Mouse (Mus musculus) kidney, postnatal 0 days (tissue): Measurements from ENCODE around the gene Zfp202. TPM values are rescaled to one million over a fixed set of nuclear protein-coding genes. Genes with fewer than 3 reads are reported as not detected.

ENCODE experiments used
- ATAC-seq: fragments of 200-750 bp; cut with Nextera tagmentation; replicated peaks from 2 replicates; pipeline ENCODE4 v1.8.0; 2017; ENCODE audit warnings: low read depth, moderate number of reproducible peaks, moderate TSS enrichment, moderate library complexity; ENCODE audit not compliant: low FRiP score
- DNase-seq: peaks from one replicate; pipeline ENCODE4 v3.0.0-alpha.2; 2016; ENCODE audit warnings: low spot score
- H3K27ac ChIP-seq: fragments of 300-500 bp; sonication (generic); 2 replicates; pipeline ENCODE4 v1.5.1; 2014; ENCODE audit warnings: mild to moderate bottlenecking
- H3K27me3 ChIP-seq: fragments of 300-500 bp; sonication (generic); 2 replicates; pipeline ENCODE4 v1.6.1; 2014; ENCODE audit warnings: low read length, mixed read lengths; ENCODE audit not compliant: insufficient read depth
- H3K36me3 ChIP-seq: fragments of 300-500 bp; sonication (generic); 2 replicates; pipeline ENCODE4 v1.6.1; 2014; ENCODE audit warnings: low read length, mixed read lengths; ENCODE audit not compliant: insufficient read depth
- H3K4me1 ChIP-seq: fragments of 300-500 bp; sonication (generic); replicated peaks from 2 replicates; pipeline ENCODE4 v1.6.1; 2014; ENCODE audit warnings: antibody characterized with exemption, low read length, mixed read lengths; ENCODE audit not compliant: insufficient read depth
- H3K4me2 ChIP-seq: fragments of 300-500 bp; sonication (generic); 2 replicates; pipeline ENCODE4 v1.6.1; 2014; ENCODE audit warnings: mild to moderate bottlenecking, low read length, moderate library complexity, mixed read lengths
- H3K4me3 ChIP-seq: fragments of 300-500 bp; sonication (generic); replicated peaks from 2 replicates; pipeline ENCODE4 v1.5.1; 2014; ENCODE audit warnings: low read depth, low read length
- H3K9ac ChIP-seq: fragments of 300-500 bp; sonication (generic); 2 replicates; pipeline ENCODE4 v1.6.1; 2014; ENCODE audit warnings: low read depth, low read length
- H3K9me3 ChIP-seq: fragments of 300-500 bp; sonication (generic); replicated peaks from 2 replicates; pipeline ENCODE4 v1.6.1; 2016; ENCODE audit warnings: low read length, inconsistent platforms, mixed read lengths
- CTCF ChIP-seq: IDR thresholded peaks from 2 replicates; pipeline ENCODE4 v1.5.1; 2016; ENCODE audit warnings: antibody characterized with exemption, low read depth, mild to moderate bottlenecking, moderate library complexity
- WGBS: fragments of 180-500 bp; shearing (Covaris S2); extraction: QIAGEN DNeasy Blood & Tissue Kit; methylation state at CpG from one replicate; pipeline ENCODE4 v1.1.7; 2014; 5-methylcytosine and 5-hydroxymethylcytosine counted together
- polyA plus RNA-seq: library from polyadenylated mRNA; unstranded; fragments of >200 nt; fragmentation: Nextera tagmentation; extraction: Ambion mirVana; gene quantifications from 2 replicates; pipeline ENCODE4 v1.2.1, GENCODE M21; 2015

Zfp202 gene
- polyA plus RNA-seq, 1 experiment from 2014 or later: 4.3 TPM

DNA sequence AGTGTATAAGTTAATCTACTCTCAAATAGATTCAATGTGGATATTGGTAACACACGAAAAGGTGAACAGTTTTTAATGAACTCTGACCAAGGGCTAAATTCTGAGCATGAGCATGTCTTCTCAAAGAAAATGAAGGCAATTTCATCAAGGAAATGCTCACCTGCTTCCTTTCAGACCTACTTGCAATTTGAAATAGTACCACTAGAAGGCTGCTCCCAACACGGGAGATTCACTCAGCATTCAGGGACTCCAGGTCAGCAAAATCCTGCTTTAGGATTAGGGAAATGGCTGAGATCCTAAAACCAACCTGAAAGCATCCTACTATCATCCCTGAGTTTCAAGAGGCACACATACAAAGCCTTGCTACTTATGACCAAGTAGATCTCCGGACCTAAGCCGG is 32.2 kb downstream of the Zfp202 start:
- Histone ChIP-seq H3K27ac (no peak overlapping the region), H3K4me2 (no peak overlapping the region), H3K4me1 (no peaks in the 10 kb centered on the region), H3K36me3 (no peaks in the 10 kb centered on the region), H3K27me3 (no peaks in the 10 kb centered on the region), H3K9ac (no peak overlapping the region), H3K9me3 (no peaks in the 10 kb centered on the region), H3K4me3 (no peak overlapping the region)
- 73% methylated on average over 4 of the region's 4 CpGs for WGBS
- peak; percentile 36; the same call in 1 of the 2 replicates for TF ChIP-seq CTCF
- DNase-seq: no peak
- ATAC-seq: no peak

DNA sequence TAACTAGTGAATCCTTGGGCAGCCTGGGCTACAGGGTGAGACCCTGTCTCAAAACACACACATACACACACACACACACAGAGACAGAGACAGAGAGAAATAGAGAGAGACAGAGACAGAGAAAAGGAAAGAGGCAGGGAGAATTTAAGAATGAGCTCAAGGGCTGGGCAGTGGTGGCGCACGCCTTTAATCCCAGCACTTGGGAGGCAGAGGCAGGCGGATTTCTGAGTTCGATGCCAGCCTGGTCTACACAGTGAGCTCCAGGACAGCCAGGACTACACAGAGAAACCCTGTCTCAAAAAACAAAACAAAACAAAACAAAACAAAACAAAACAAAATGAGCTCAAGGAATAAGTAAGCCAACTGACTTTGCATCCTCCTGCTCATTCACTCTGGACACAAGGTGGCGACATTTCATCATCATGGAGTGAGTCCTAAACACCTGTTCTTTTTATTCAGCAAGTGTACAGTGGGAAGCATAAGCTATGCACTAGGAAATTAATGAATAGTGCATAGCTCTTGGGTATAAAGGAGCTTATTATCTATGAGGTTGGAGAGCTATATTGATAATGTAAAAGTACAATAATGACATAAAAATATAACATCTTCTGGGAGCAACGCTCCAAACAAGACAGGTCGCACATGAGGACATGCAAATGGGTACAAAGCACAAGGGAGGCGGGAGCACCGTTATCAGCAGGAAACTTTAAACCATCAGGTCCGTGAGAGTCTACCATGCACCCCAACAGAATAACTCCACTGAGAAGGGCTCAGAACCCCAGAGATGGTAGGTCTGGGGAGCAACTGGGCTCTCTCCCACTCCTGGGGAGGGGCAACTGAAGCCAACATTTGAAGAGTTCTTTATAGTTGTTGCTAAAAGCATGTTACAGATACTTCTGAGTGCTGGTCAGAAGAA is 36.0 kb downstream of the Zfp202 start:
- Histone ChIP-seq H3K27me3 (no peaks in the 10 kb centered on the region), H3K4me1 (no peaks in the 10 kb centered on the region), H3K9me3 (no peaks in the 10 kb centered on the region), H3K4me2 (no peak overlapping the region), H3K9ac (no peak overlapping the region), H3K27ac (no peak overlapping the region), H3K4me3 (no peak overlapping the region), H3K36me3 (no peaks in the 10 kb centered on the region)
- TF ChIP-seq CTCF: peak; percentile 87
- 77% methylated on average over 10 of the region's 10 CpGs for WGBS
- peak; percentile 66; the same call in 1 of the 2 replicates for ATAC-seq
- peak; percentile 81 for DNase-seq

DNA sequence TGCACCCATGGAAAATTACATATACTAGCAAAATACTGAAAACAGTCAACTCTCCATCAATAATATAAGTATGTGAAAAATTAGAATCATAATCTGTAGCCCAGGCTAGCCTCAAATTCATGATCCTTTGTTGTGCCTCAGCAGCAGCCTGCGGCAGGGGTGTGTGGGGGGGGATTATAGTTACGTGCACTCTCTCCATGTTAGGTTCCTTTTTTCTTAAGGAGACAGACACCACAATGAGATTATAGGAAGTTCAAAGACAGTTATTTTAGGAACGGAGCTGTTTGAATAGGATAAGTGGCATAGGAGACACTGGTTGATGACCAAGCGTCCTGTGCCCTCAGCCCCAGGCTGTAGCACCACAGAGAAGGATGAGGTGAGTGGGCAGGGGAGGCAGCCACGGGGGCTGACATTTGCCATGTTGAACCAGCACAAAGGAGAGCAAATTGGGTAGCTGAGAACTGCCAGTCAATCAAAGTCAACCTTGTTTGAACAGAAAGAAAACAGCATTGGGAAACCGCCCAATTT is 36.8 kb downstream of the Zfp202 start:
- 76% methylated on average over 6 of the region's 6 CpGs for WGBS

DNA sequence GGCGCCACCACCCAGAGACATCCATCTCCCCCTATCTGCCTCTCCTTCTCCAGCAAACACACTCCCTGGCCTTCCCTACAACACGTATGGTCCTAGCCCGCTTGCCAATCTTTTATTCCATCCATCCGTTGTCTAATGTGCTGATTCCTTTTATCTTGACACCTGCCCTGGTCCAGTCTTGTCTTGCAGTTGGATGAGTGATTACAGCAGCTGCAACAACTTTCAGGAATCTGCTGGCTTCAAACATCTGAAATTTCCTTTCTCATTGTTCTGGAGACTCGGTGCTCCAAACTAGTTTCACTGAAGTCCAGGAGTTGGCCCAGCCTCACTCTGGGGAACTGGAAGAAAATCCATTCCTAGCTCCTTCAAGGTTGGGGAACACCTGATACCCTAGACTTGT is 37.4 kb downstream of the Zfp202 start:
- TF ChIP-seq CTCF: no peak
- Histone ChIP-seq H3K4me3 (no peak overlapping the region), H3K9ac (no peak overlapping the region), H3K27ac (no peak overlapping the region), H3K4me1 (no peaks in the 10 kb centered on the region), H3K4me2 (no peak overlapping the region), H3K36me3 (no peaks in the 10 kb centered on the region), H3K27me3 (no peaks in the 10 kb centered on the region), H3K9me3 (no peaks in the 10 kb centered on the region)
- ATAC-seq: no peak
- DNase-seq: no peak
- 70% methylated on average over 5 of the region's 5 CpGs for WGBS

More for the DNA sequence above, 36.8 kb downstream of the Zfp202 start:
- no peaks in the 10 kb centered on the region for H3K36me3 ChIP-seq
- no peak overlapping the region for H3K4me2 ChIP-seq
- no peak for TF ChIP-seq CTCF
- no peak for DNase-seq
- no peaks in the 10 kb centered on the region for H3K27me3 ChIP-seq
- H3K4me1 ChIP-seq: no peaks in the 10 kb centered on the region
- no peaks in the 10 kb centered on the region for H3K9me3 ChIP-seq
- H3K27ac ChIP-seq: no peak overlapping the region
- H3K9ac ChIP-seq: no peak overlapping the region
- H3K4me3 ChIP-seq: no peak overlapping the region
- ATAC-seq: no peak

DNA sequence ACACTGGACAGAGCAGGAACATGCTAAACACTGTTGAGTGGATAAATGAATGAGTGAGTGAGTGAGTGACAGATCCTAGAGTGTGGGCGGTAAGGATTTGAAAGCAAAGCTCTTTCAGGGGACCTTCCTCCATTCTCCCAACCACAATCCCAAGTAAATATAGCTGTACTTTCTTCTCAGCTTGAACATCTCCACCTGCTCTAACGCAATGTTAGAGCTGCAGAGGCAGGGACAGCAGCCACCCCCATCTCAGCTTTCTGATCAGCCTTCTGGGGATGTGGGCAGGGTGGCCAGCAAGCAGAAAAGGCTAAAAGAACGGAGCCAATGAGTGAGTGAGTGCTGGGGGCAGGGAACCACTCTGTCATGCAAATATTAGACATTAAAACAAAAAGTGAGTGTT is 38.9 kb downstream of the Zfp202 start:
- H3K9ac ChIP-seq: no peak overlapping the region
- no peak for TF ChIP-seq CTCF
- no peak for ATAC-seq
- 80% methylated on average over 3 of the region's 3 CpGs for WGBS
- H3K27ac ChIP-seq: no peak overlapping the region
- no peaks in the 10 kb centered on the region for H3K4me1 ChIP-seq
- H3K36me3 ChIP-seq: no peaks in the 10 kb centered on the region
- DNase-seq: no peak
- H3K4me3 ChIP-seq: no peak overlapping the region
- H3K4me2 ChIP-seq: no peak overlapping the region
- H3K9me3 ChIP-seq: no peaks in the 10 kb centered on the region
- H3K27me3 ChIP-seq: no peaks in the 10 kb centered on the region

DNA sequence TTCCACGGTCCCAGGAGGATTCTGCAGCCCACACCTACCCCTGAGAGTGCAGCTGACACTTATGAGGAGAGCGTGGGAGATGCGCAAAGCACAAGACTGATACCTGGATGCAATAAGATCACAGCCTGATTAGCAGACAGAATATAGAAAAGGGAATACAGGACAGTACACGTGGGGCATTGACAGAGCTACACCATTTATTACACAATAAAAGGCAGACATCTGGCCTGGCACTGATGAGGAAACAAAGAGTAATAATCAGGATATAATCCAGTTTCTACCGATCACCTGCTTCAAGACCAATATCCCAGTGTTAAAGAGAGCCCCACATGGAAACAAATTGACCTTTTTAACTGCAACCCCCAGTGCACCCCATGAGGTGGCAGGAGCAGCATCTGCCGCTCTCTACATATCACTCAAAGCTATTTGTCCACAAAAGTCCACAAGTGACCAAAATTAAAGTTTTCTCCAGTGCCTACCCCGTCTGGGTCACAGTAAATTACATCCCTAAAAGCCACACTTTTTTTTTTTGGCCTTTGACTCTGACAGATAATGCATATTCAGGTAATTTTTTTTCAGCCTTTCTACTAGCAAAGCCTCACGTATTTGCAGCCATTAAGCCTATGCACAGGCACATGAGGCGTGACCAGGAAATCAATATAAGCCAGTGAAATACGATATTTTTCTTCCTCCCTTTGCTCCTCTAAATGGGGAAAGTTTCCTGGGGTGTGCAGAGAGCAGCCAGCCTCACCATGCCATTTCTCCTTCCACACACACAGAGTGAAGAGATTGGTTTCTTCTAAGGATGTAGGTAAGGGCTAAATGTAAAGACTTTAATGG is 42.3 kb downstream of the Zfp202 start:
- H3K9me3 ChIP-seq: no peaks in the 10 kb centered on the region
- no peak for TF ChIP-seq CTCF
- H3K36me3 ChIP-seq: no peaks in the 10 kb centered on the region
- DNase-seq (peak; percentile 49), ATAC-seq (0 out of 2 replicates have a peak, but pooled peaks have one; percentile 43)
- WGBS: 38% methylated on average over 10 of the region's 10 CpGs
- H3K27ac ChIP-seq: no peak overlapping the region
- no peak overlapping the region for H3K4me2 ChIP-seq
- no peaks in the 10 kb centered on the region for H3K4me1 ChIP-seq
- H3K4me3 ChIP-seq: no peak overlapping the region
- no peak overlapping the region for H3K9ac ChIP-seq
- H3K27me3 ChIP-seq: no peaks in the 10 kb centered on the region
